Mouse (Mus musculus): Measurements from ENCODE around the gene Cxcl10. TPM values are rescaled to one million over a fixed set of nuclear protein-coding genes. Genes with fewer than 3 reads are reported as not detected.

Gene Cxcl10
- polyA plus RNA-seq, 1 experiment from 2014 or later = 6.6 TPM

DNA sequence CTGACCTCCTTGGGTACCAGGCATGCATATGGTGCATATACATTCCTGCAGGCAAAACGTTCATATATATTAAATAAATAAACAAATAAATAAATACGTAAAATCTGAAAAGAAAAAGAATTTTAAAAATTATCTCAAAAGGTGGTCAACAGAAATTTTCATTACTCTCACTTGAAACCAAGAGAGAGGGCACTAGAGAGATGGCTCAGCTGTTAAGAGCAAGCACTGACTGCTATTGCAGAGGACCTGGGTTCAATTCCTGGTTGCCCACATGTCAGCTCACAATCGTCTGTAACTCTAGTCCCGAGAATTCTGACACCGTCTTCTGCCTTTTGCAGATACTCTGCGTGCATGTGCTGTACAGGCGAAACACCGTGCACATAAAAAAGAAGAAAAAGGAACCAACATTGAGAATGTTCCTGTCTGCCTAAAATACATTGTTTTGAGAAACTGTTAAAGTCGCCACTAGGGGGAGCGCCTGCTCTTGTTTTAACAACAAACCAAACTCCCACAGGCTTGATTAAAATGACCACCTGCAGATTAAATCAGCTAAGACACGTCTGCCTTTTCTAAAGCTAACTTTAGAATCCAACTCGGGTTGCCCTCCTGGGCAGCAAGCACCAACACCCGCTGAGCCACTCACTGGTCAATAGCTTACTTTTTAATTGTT lies 36.5 kb downstream of the Cxcl10 start:
- H3K9ac ChIP-seq = no peak overlapping the region
- no peaks in the 10 kb centered on the region for H3K27me3 ChIP-seq (replicated peaks)
- H3K27ac ChIP-seq = no peak overlapping the region
- ATAC-seq = no peak
- WGBS (ENCODE audit: insufficient replicate concordance) = 12% methylated on average over 13 of the region's 13 CpGs
- H3K4me3 ChIP-seq = no peak overlapping the region
- peaks cover 9% of the 10 kb centered on the region for H3K36me3 ChIP-seq
- H3K9me3 ChIP-seq (replicated peaks) = no peaks in the 10 kb centered on the region
- H3K4me1 ChIP-seq = peaks cover 24% of the 10 kb centered on the region
- H3K4me2 ChIP-seq = no peak overlapping the region

DNA sequence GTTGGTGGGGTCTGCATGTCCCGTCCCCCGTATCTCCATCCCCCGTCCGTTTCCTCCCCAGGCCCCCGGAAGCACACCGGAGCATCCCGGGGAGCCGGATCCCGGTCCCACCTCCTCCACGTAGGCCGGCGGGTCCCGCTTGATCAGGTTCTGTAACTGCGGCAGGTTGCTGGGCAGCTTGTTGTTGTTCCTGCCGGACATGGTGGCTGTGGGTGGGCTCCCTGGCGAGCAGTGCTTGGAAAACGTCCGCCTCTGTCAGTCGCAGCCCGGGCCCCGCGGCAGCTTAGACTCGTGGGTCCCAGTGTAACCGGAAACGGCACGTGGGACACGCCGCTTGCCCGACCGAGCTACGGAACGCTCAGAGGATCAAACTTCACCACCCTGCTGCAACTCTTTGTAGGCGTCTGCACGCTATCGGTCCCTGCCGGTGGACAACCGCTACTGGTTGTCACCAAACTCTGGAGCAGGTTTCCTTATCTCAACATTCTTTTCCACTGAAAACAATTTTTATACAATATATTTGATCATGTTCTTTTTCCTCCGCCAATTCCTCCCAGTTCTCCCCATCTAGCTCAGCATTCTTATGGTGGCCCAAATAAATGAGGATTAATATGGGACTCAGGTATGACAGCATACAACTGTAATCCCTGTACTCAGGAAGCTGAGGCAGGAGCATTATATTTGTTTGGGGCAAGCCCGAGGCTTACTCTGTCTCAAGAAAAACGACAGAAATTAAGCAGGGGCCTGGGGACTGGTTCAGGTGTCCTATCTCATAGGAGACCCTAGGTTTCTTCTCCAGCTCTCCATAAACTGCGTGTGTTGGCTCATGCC lies 38.8 kb downstream of the Cxcl10 start, which contains the start of gene Sdad1:
Gene Sdad1 (minus strand): TSS at position 799 of the 831 bp plus-strand sequence.
- ATAC-seq = peak; percentile 89
- peak within 1 kb of the TSS; percentile 61 for H3K27ac ChIP-seq
- H3K4me3 ChIP-seq = peak within 1 kb of the TSS; percentile 90
- peaks cover 32% of the 10 kb centered on the region for H3K36me3 ChIP-seq
- peak within 1 kb of the TSS; percentile 81 for H3K9ac ChIP-seq
- peaks cover 28% of the 10 kb centered on the region for H3K4me1 ChIP-seq
- no peaks in the 10 kb centered on the region for H3K9me3 ChIP-seq (replicated peaks)
- no peaks in the 10 kb centered on the region for H3K27me3 ChIP-seq (replicated peaks)
- H3K4me2 ChIP-seq = peak within 1 kb of the TSS; percentile 91
- WGBS (ENCODE audit: insufficient replicate concordance) = 3% methylated on average over 41 of the region's 41 CpGs

DNA sequence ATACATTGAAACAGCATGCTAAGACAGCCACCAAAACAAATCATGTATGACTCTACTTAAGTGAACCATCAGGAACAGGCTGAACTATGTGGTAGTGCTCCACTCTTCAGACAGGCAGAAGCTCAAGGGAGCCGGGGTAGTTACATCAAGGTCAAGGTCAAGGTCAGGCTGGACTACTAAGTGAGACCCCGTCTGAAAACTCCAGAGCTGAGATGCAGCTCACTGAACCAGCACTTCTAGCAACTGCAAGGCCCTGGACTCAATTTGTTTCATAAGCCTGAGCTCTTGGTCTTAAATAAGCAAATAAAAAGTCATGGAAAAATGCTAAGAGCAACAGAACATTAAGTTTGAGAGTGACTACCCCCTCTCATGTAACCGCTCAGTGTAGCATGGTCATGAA lies 44.4 kb downstream of the Cxcl10 start:
- Histone ChIP-seq H3K9me3 (replicated peaks) (no peaks in the 10 kb centered on the region), H3K27me3 (replicated peaks) (no peaks in the 10 kb centered on the region), H3K9ac (no peak overlapping the region), H3K4me1 (peaks cover 20% of the 10 kb centered on the region), H3K4me2 (no peak overlapping the region), H3K36me3 (peaks cover 87% of the 10 kb centered on the region), H3K27ac (no peak overlapping the region), H3K4me3 (no peak overlapping the region)
- no peak for ATAC-seq
- 79% methylated on average over 3 of the region's 3 CpGs for WGBS (ENCODE audit: insufficient replicate concordance)

DNA sequence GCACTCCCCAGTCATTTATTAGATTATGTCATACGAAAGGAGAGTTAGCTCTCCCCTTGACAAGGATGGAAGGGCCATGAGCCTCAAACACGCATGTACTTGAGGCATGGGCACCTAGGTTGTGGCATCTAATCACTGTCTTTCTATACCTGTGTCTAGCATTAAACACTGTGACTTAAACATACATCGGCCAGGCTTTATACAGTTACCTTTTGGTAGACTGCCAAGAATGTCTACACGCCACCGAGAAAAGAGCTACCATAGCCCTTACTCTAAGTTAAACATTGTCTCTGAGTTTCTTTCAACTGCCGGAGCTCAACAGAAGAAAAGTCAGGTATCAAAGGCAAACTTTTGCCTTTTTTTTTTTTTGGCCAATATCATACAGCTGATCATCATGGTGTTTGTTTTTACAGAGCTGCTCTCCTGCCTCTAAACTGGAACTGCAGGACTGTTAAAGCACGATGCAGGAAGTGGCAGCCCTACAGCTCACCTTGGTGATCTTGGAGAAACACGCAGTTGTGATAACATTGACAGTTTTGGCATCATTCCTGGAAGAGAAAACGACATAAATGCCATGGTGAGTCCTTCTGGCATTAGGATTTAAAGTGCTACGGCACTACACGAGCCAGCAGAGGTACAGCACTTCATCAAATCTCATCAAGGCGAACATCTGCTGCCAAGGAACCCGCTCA lies 46.4 kb downstream of the Cxcl10 start:
- ATAC-seq = no peak
- Histone ChIP-seq H3K27me3 (replicated peaks) (no peaks in the 10 kb centered on the region), H3K36me3 (peaks cover 98% of the 10 kb centered on the region), H3K9me3 (replicated peaks) (no peaks in the 10 kb centered on the region), H3K4me2 (no peak overlapping the region), H3K4me1 (0 out of 2 replicates have a peak, but pooled peaks cover 4% of the 10 kb centered on the region), H3K9ac (no peak overlapping the region), H3K27ac (no peak overlapping the region), H3K4me3 (no peak overlapping the region)
- 86% methylated on average over 13 of the region's 13 CpGs for WGBS (ENCODE audit: insufficient replicate concordance)

Other genes starting within 250 kb of the Cxcl10 start
- 35.6 and 37.1 TPM in 2 replicates for gene Uso1, start 211.0 kb downstream of the Cxcl10 start, polyA plus RNA-seq (2016; fragmentation: Nextera tagmentation; extraction: Ambion mirVana)
- not detected in 2 replicates for gene U90926, start 133.5 kb downstream of the Cxcl10 start, polyA plus RNA-seq (2016; fragmentation: Nextera tagmentation; extraction: Ambion mirVana)
- gene Ppef2, start 92.6 kb downstream of the Cxcl10 start, polyA plus RNA-seq (2016; fragmentation: Nextera tagmentation; extraction: Ambion mirVana) = not detected in 2 replicates
- gene Naaa, start 70.7 kb downstream of the Cxcl10 start, polyA plus RNA-seq (2016; fragmentation: Nextera tagmentation; extraction: Ambion mirVana) = 3.0 TPM in 2 replicates
- 35.1 and 36.3 TPM in 2 replicates for gene Sdad1, start 38.4 kb downstream of the Cxcl10 start, polyA plus RNA-seq (2016; fragmentation: Nextera tagmentation; extraction: Ambion mirVana)
- not detected in 2 replicates for gene Cxcl9, start 20.8 kb downstream of the Cxcl10 start, polyA plus RNA-seq (2016; fragmentation: Nextera tagmentation; extraction: Ambion mirVana)
- 0.78 and 1.0 TPM in 2 replicates for gene Art3, start 17.1 kb downstream of the Cxcl10 start, polyA plus RNA-seq (2016; fragmentation: Nextera tagmentation; extraction: Ambion mirVana)
- 49.0 and 49.2 TPM in 2 replicates for gene Nup54, start 86.3 kb upstream of the Cxcl10 start, polyA plus RNA-seq (2016; fragmentation: Nextera tagmentation; extraction: Ambion mirVana)
- 4.2 and 4.3 TPM in 2 replicates for gene Scarb2, start 157.9 kb upstream of the Cxcl10 start, polyA plus RNA-seq (2016; fragmentation: Nextera tagmentation; extraction: Ambion mirVana)
- gene Fam47e, start 206.2 kb upstream of the Cxcl10 start, polyA plus RNA-seq (2016; fragmentation: Nextera tagmentation; extraction: Ambion mirVana) = 0.69 and 0.88 TPM in 2 replicates